Mouse (Mus musculus) lung, adult 2 months (tissue): ENCODE results near the gene Vps72. TPM values are rescaled to one million over a fixed set of nuclear protein-coding genes. Genes with fewer than 3 reads are reported as not detected.
"Not testable (repeated sequence)": the region's sequence is repeated elsewhere in the genome, so short reads cannot be mapped to it uniquely, and the experiment has no call there.

Experiments used
- DNase-seq: peaks from one replicate; pipeline ENCODE4 v3.0.0; 2022
- H3K4me1 ChIP-seq: fragments of 200-500 bp; 2 replicates; pipeline ENCODE4 v1.6.1; 2011; ENCODE audit warnings: low read length; ENCODE audit not compliant: control insufficient read depth, insufficient read depth
- H3K4me3 ChIP-seq: fragments of 200-500 bp; replicated peaks from 2 replicates; pipeline ENCODE3; 2011; ENCODE audit warnings: low read depth, mild to moderate bottlenecking, control low read depth, low read length; ENCODE audit errors: extremely low read depth
- CTCF ChIP-seq: fragments of 200-500 bp; IDR thresholded peaks from 2 replicates; pipeline ENCODE4 v1.5.1; 2011; ENCODE audit warnings: mild to moderate bottlenecking, low read length, control low read depth; ENCODE audit not compliant: insufficient read depth
- POLR2A ChIP-seq: fragments of 200-500 bp; IDR thresholded peaks from 2 replicates; pipeline ENCODE4 v1.6.1; 2011; ENCODE audit warnings: low read depth, mild to moderate bottlenecking, control low read depth, low read length, borderline replicate concordance; ENCODE audit errors: extremely low read depth
- WGBS: fragments of 180-500 bp; shearing (Covaris S2); methylation state at CpG from one replicate; pipeline ENCODE4 v1.1.7; 2018; 5-methylcytosine and 5-hydroxymethylcytosine counted together
- polyA plus RNA-seq: library from polyadenylated mRNA; depleted of rRNA; stranded (reverse); fragments of >200 nt; gene quantifications from 2 replicates; pipeline ENCODE4 v1.2.3, GENCODE M21; 2012

Gene Vps72
- polyA plus RNA-seq, 1 experiment, result 62.2 TPM

- no peak for DNase-seq
- WGBS, result 44% methylated on average over 6 of the region's 6 CpGs
- H3K4me1 ChIP-seq, result peaks cover 6% of the 10 kb centered on the region; the same call in 1 of the 2 replicates
- H3K4me3 ChIP-seq, result no peak overlapping the region
- no peak for TF ChIP-seq CTCF
- TF ChIP-seq POLR2A, result no peak
Observed at GRCm38 (mm10) chr3:95129226-95129651, 18.4 kb downstream of the Vps72 start.

- no peak overlapping the region for H3K4me3 ChIP-seq
- 76% methylated on average over 5 of the region's 5 CpGs for WGBS
- H3K4me1 ChIP-seq, result 0 out of 2 replicates have a peak, but pooled peaks cover 3% of the 10 kb centered on the region
- TF ChIP-seq POLR2A (no peak), CTCF (no peak)
- no peak for DNase-seq
Observed at GRCm38 (mm10) chr3:95130081-95130480, 19.3 kb downstream of the Vps72 start.

- not testable (repeated sequence) for H3K4me3 ChIP-seq, H3K4me1 ChIP-seq, DNase-seq
- WGBS, result 84% methylated on average over 2 of the region's 2 CpGs
Observed at GRCm38 (mm10) chr3:95132389-95132788, 21.6 kb downstream of the Vps72 start.

- 0 out of 2 replicates have a peak, but pooled peaks cover 8% of the 10 kb centered on the region for H3K4me1 ChIP-seq
- DNase-seq, result no peak
- TF ChIP-seq CTCF (no peak), POLR2A (no peak)
- WGBS, result 50% methylated on average over 11 of the region's 11 CpGs
- H3K4me3 ChIP-seq, result peak overlapping the region; percentile 96
Observed at GRCm38 (mm10) chr3:95133176-95133575, 22.4 kb downstream of the Vps72 start.

- 0 out of 2 replicates have a peak, but pooled peaks cover 8% of the 10 kb centered on the region for H3K4me1 ChIP-seq
- DNase-seq, result peak; percentile 86
- under 1% methylated on average over 20 of the region's 20 CpGs for WGBS
- H3K4me3 ChIP-seq, result peak within 1 kb of the TSS; percentile 96
- TF ChIP-seq POLR2A (0 out of 2 replicates have a peak, but pooled peaks have one; percentile 23), CTCF (no peak)
Observed at GRCm38 (mm10) chr3:95133680-95134101, 22.9 kb downstream of the Vps72 start, which contains the start of the genes Scnm1 and Lysmd1. Gene Scnm1, minus strand, starts transcription at chr3:95134011. Gene Lysmd1, plus strand, starts transcription at chr3:95134088.

- H3K4me1 ChIP-seq, DNase-seq, H3K4me3 ChIP-seq: not testable (repeated sequence)
- WGBS, result no CpG with 5 or more reads among the region's 12 CpGs
Observed at GRCm38 (mm10) chr3:95134133-95134532, 23.3 kb downstream of the Vps72 start.

GRCm38 (mm10) chr3:95135023-95135422, 24.2 kb downstream of the Vps72 start:
- DNase-seq, result peak; percentile 47
- 10% methylated on average over 6 of the region's 6 CpGs for WGBS
- H3K4me3 ChIP-seq, result peak overlapping the region; percentile 43
- peaks cover 10% of the 10 kb centered on the region for H3K4me1 ChIP-seq
- TF ChIP-seq POLR2A, result 0 out of 2 replicates have a peak, but pooled peaks have one; percentile 14
- no peak for TF ChIP-seq CTCF

- 47% methylated on average over 7 of the region's 7 CpGs for WGBS
- DNase-seq, result no peak
- Histone ChIP-seq H3K4me1 (peaks cover 12% of the 10 kb centered on the region), H3K4me3 (no peak overlapping the region)
- no peak for TF ChIP-seq CTCF
Observed at GRCm38 (mm10) chr3:95135433-95136052, 24.7 kb downstream of the Vps72 start.

GRCm38 (mm10) chr3:95136336-95136735, 25.5 kb downstream of the Vps72 start:
- TF ChIP-seq CTCF (no peak), POLR2A (no peak)
- WGBS, result 64% methylated on average over 3 of the region's 3 CpGs
- no peak overlapping the region for H3K4me3 ChIP-seq
- H3K4me1 ChIP-seq, result peaks cover 12% of the 10 kb centered on the region
- DNase-seq, result no peak

GRCm38 (mm10) chr3:95139586-95140288, 28.9 kb downstream of the Vps72 start:
- Histone ChIP-seq H3K4me1 (peaks cover 9% of the 10 kb centered on the region), H3K4me3 (no peak overlapping the region)
- DNase-seq, result no peak
- TF ChIP-seq CTCF, result no peak
- TF ChIP-seq POLR2A, result no peak
- 59% methylated on average over 25 of the region's 25 CpGs for WGBS
